Mouse (Mus musculus) lung, embryonic 15.5 days (tissue): ENCODE results near the gene 4930407I10Rik. TPM values are rescaled to one million over a fixed set of nuclear protein-coding genes. Genes with fewer than 3 reads are reported as not detected.

Experiments
- ATAC-seq: fragments of 200-750 bp; cut with Nextera tagmentation; 2 replicates; pipeline ENCODE4 v1.8.0; 2017; ENCODE audit warnings: moderate number of reproducible peaks, borderline replicate concordance; ENCODE audit not compliant: low FRiP score, low TSS enrichment; ENCODE audit errors: extremely low read depth
- H3K27ac ChIP-seq: fragments of 300-500 bp; sonication (generic); 2 replicates; pipeline ENCODE4 v1.5.1; 2015; ENCODE audit warnings: moderate library complexity, mild to moderate bottlenecking, inconsistent platforms
- H3K27me3 ChIP-seq: fragments of 300-500 bp; sonication (generic); 2 replicates; pipeline ENCODE4 v1.6.1; 2015; ENCODE audit warnings: inconsistent platforms
- H3K36me3 ChIP-seq: fragments of 300-500 bp; sonication (generic); 2 replicates; pipeline ENCODE4 v1.6.1; 2015; ENCODE audit warnings: inconsistent platforms
- H3K4me1 ChIP-seq: fragments of 300-500 bp; sonication (generic); 2 replicates; pipeline ENCODE4 v1.6.1; 2015; ENCODE audit warnings: inconsistent platforms
- H3K4me2 ChIP-seq: fragments of 300-500 bp; sonication (generic); 2 replicates; pipeline ENCODE4 v1.6.1; 2015; ENCODE audit warnings: inconsistent platforms, mild to moderate bottlenecking, moderate library complexity
- H3K4me3 ChIP-seq: fragments of 300-500 bp; sonication (generic); 2 replicates; pipeline ENCODE4 v1.5.1; 2015; ENCODE audit warnings: mild to moderate bottlenecking, inconsistent platforms
- H3K9ac ChIP-seq: fragments of 300-500 bp; sonication (generic); 2 replicates; pipeline ENCODE4 v1.6.1; 2015; ENCODE audit warnings: inconsistent platforms
- H3K9me3 ChIP-seq: fragments of 300-500 bp; sonication (generic); 2 replicates; pipeline ENCODE4 v1.6.1; 2016; ENCODE audit warnings: inconsistent platforms
- WGBS: fragments of 180-500 bp; shearing (Covaris S2); methylation state at CpG from one replicate; pipeline ENCODE4 v1.1.7; 2015; 5-methylcytosine and 5-hydroxymethylcytosine counted together
- polyA plus RNA-seq: library from polyadenylated mRNA; unstranded; fragments of >200 nt; fragmentation: Nextera tagmentation; extraction: Ambion mirVana; gene quantifications from 2 replicates; pipeline ENCODE4 v1.2.1, GENCODE M21; 2015

Gene 4930407I10Rik
- polyA plus RNA-seq, 1 experiment from 2014 or later, result not detected

DNA sequence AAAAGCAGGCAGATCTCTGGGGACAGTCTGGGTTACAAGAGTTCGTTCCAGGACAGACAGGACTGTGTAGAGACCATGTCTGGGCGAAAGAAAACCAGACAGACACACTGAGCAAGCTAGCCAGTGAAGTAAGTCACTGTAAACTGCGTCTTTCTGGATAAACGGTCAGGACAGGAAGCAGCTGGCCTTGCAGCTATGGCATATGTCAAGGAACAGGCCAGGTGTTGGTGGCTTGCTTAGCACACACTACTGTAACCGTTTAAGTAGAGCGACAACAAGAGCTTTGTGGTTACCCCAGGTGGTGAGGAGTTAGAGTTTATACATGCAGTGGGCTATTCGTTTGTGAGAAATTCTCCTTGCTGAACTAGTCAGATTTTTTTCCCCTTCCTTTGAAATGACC is 31.2 kb upstream of the 4930407I10Rik start:
- peaks cover 76% of the 10 kb centered on the region for H3K36me3 ChIP-seq
- H3K4me1 ChIP-seq, result no peaks in the 10 kb centered on the region
- no peak overlapping the region for H3K27ac ChIP-seq
- 81% methylated on average over 7 of the region's 7 CpGs for WGBS
- H3K4me2 ChIP-seq, result no peak overlapping the region
- H3K27me3 ChIP-seq, result no peaks in the 10 kb centered on the region
- no peak overlapping the region for H3K4me3 ChIP-seq
- no peak for ATAC-seq
- no peak overlapping the region for H3K9ac ChIP-seq
- no peaks in the 10 kb centered on the region for H3K9me3 ChIP-seq

DNA sequence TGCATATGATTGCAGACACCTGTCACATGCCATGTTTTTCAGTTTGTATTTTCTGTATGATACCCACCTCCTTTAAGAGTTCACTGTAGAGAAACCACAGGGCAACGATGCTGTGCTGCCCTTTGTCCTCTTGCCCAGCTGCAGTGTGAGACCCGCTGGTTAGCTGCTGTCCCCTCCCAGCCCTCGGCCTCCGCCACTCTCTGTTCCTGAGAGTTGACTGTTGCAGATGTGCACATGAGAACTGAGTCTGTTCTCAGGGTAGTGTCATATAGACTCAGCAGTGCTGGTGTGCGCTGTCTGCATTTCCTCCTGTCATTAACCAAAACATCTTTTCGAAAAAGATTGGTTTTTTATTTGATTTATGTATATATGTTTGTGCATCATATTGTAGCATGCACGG is 26.6 kb upstream of the 4930407I10Rik start:
- Histone ChIP-seq H3K27me3 (no peaks in the 10 kb centered on the region), H3K9me3 (no peaks in the 10 kb centered on the region), H3K4me1 (no peaks in the 10 kb centered on the region), H3K4me3 (no peak overlapping the region), H3K4me2 (no peak overlapping the region), H3K27ac (no peak overlapping the region), H3K9ac (no peak overlapping the region), H3K36me3 (peaks cover 70% of the 10 kb centered on the region)
- WGBS, result 85% methylated on average over 7 of the region's 7 CpGs
- ATAC-seq, result no peak

- Histone ChIP-seq H3K4me1 (no peaks in the 10 kb centered on the region), H3K27ac (no peak within 1 kb of the TSS), H3K9ac (no peak within 1 kb of the TSS), H3K27me3 (no peaks in the 10 kb centered on the region), H3K4me3 (no peak within 1 kb of the TSS), H3K36me3 (peaks cover 72% of the 10 kb centered on the region), H3K4me2 (no peak within 1 kb of the TSS), H3K9me3 (no peaks in the 10 kb centered on the region)
- 89% methylated on average over 4 of the region's 4 CpGs for WGBS
- ATAC-seq, result no peak
These were observed 25.2 kb upstream of the 4930407I10Rik start, which contains the start of gene Desi1 for GRCm38 (mm10) chr15:82033762-82034161. TSS of gene Desi1 (minus strand) at chr15:82033862.

GRCm38 (mm10) chr15:82035904-82036689 is 22.9 kb upstream of the 4930407I10Rik start:
- H3K27ac ChIP-seq, result no peak overlapping the region
- H3K9ac ChIP-seq, result no peak overlapping the region
- no peaks in the 10 kb centered on the region for H3K9me3 ChIP-seq
- H3K4me3 ChIP-seq, result no peak overlapping the region
- peaks cover 70% of the 10 kb centered on the region for H3K36me3 ChIP-seq
- H3K27me3 ChIP-seq, result no peaks in the 10 kb centered on the region
- no peak overlapping the region for H3K4me2 ChIP-seq
- no peak for ATAC-seq
- WGBS, result 76% methylated on average over 12 of the region's 12 CpGs
- H3K4me1 ChIP-seq, result no peaks in the 10 kb centered on the region

- Histone ChIP-seq H3K27ac (no peak overlapping the region), H3K9me3 (no peaks in the 10 kb centered on the region), H3K9ac (no peak overlapping the region), H3K36me3 (peaks cover 60% of the 10 kb centered on the region), H3K4me3 (no peak overlapping the region), H3K27me3 (no peaks in the 10 kb centered on the region), H3K4me2 (no peak overlapping the region), H3K4me1 (peaks cover 9% of the 10 kb centered on the region)
- no peak for ATAC-seq
- 94% methylated on average over 1 of the region's 1 CpGs for WGBS
These were observed 18.3 kb upstream of the 4930407I10Rik start for GRCm38 (mm10) chr15:82040650-82041049.

- no peaks in the 10 kb centered on the region for H3K27me3 ChIP-seq
- no peak overlapping the region for H3K9ac ChIP-seq
- H3K36me3 ChIP-seq, result peaks cover 32% of the 10 kb centered on the region
- no peak overlapping the region for H3K4me2 ChIP-seq
- no peak for ATAC-seq
- H3K9me3 ChIP-seq, result no peaks in the 10 kb centered on the region
- WGBS, result 96% methylated on average over 7 of the region's 7 CpGs
- peaks cover 20% of the 10 kb centered on the region for H3K4me1 ChIP-seq
- no peak overlapping the region for H3K27ac ChIP-seq
- no peak overlapping the region for H3K4me3 ChIP-seq
These were observed 14.7 kb upstream of the 4930407I10Rik start for GRCm38 (mm10) chr15:82044166-82044784.

- peak overlapping the region; percentile 91 for H3K4me3 ChIP-seq
- peak overlapping the region; percentile 80 for H3K4me2 ChIP-seq
- H3K27me3 ChIP-seq, result no peaks in the 10 kb centered on the region; the same call in 1 of the 2 replicates
- no peaks in the 10 kb centered on the region for H3K9me3 ChIP-seq
- H3K36me3 ChIP-seq, result peaks cover 16% of the 10 kb centered on the region
- peak overlapping the region; percentile 90; the same call in 1 of the 2 replicates for H3K27ac ChIP-seq
- peak overlapping the region; percentile 93 for H3K9ac ChIP-seq
- H3K4me1 ChIP-seq, result peaks cover 20% of the 10 kb centered on the region
- WGBS, result under 1% methylated on average over 26 of the region's 26 CpGs
- ATAC-seq, result peak; percentile 37; the same call in 1 of the 2 replicates
These were observed 12.6 kb upstream of the 4930407I10Rik start for GRCm38 (mm10) chr15:82046246-82046891.

DNA sequence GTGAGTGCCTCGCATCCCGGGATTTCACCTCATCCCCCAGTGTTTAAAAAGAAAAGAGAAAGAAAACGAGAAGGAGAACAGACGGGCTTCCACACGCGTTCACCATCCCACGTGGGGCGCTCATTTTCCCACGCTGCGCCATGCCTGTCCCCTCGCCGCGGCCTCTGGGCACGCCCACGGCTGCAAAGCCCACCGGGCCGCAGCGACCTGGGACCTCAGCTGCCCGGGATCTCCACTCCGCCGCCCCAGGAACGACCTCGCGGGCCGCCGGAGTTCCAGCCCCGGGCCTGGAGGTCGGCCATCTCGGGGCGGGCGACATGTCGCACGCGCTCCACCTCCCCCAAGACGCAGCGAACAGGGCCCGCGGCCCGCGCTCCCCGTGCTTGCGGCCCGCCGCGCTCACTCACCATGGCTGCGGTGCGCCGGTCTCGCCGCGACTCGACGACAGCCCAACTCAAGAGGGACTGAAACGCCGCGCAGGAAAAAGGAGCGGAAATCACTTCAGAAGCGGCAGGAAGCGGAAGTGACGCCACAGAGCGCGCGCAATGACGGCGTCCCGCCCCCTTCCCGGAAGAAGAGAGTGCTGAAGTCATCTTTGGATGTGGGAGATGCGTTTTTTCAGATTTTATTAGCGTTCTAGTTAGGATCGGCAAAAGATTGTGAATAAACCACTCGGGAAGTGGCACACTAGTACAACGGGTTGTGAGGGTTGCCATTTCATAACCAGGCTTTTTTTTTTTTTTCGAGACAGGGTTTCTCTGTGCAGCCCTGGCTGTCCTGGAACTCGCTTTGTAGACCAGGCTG is 11.7 kb upstream of the 4930407I10Rik start, which contains the start of gene Snu13:
TSS of gene Snu13 (minus strand) at position 519 of the 804 bp plus-strand sequence.
- H3K27ac ChIP-seq, result peak within 1 kb of the TSS; percentile 90
- H3K4me3 ChIP-seq, result peak within 1 kb of the TSS; percentile 91
- H3K4me1 ChIP-seq, result peaks cover 20% of the 10 kb centered on the region
- peak within 1 kb of the TSS; percentile 80 for H3K4me2 ChIP-seq
- no peaks in the 10 kb centered on the region for H3K9me3 ChIP-seq
- H3K27me3 ChIP-seq, result no peaks in the 10 kb centered on the region; the same call in 1 of the 2 replicates
- H3K36me3 ChIP-seq, result peaks cover 14% of the 10 kb centered on the region
- under 1% methylated on average over 74 of the region's 74 CpGs for whole genome bisulfite sequencing
- ATAC-seq, result peak; percentile 73; the same call in 1 of the 2 replicates
- peak within 1 kb of the TSS; percentile 93 for H3K9ac ChIP-seq

GRCm38 (mm10) chr15:82052544-82052943 is 6.4 kb upstream of the 4930407I10Rik start:
- H3K27me3 ChIP-seq, result no peaks in the 10 kb centered on the region; the same call in 1 of the 2 replicates
- no peak overlapping the region for H3K4me3 ChIP-seq
- H3K4me1 ChIP-seq, result 0 out of 2 replicates have a peak, but pooled peaks cover 3% of the 10 kb centered on the region
- no peak overlapping the region for H3K27ac ChIP-seq
- no peak for ATAC-seq
- WGBS, result 65% methylated on average over 5 of the region's 5 CpGs
- H3K36me3 ChIP-seq, result no peaks in the 10 kb centered on the region
- no peak overlapping the region for H3K4me2 ChIP-seq
- no peak overlapping the region for H3K9ac ChIP-seq
- H3K9me3 ChIP-seq, result no peaks in the 10 kb centered on the region

GRCm38 (mm10) chr15:82063909-82064308 is 5.0 kb downstream of the 4930407I10Rik start:
- Histone ChIP-seq H3K4me3 (no peak overlapping the region), H3K27me3 (peaks cover 44% of the 10 kb centered on the region), H3K9me3 (no peaks in the 10 kb centered on the region), H3K9ac (no peak overlapping the region), H3K27ac (no peak overlapping the region), H3K36me3 (no peaks in the 10 kb centered on the region), H3K4me2 (no peak overlapping the region), H3K4me1 (no peaks in the 10 kb centered on the region)
- ATAC-seq, result no peak
- 59% methylated on average over 14 of the region's 14 CpGs for WGBS

- 10% methylated on average over 7 of the region's 7 CpGs for WGBS
- H3K9ac ChIP-seq, result no peak overlapping the region
- H3K4me2 ChIP-seq, result no peak overlapping the region
- no peaks in the 10 kb centered on the region for H3K36me3 ChIP-seq
- no peak overlapping the region for H3K27ac ChIP-seq
- no peaks in the 10 kb centered on the region for H3K4me1 ChIP-seq
- ATAC-seq, result no peak
- H3K4me3 ChIP-seq, result no peak overlapping the region
- H3K9me3 ChIP-seq, result no peaks in the 10 kb centered on the region
- peaks cover 60% of the 10 kb centered on the region for H3K27me3 ChIP-seq
These were observed 6.6 kb downstream of the 4930407I10Rik start for GRCm38 (mm10) chr15:82065511-82065910.
